Comparison of ENCODE assay signal across 14 mouse cellular contexts in genomic region chr3:34150036-34150435, GRCm38 (mm10).
DNase-seq lines count a peak whose midpoint lies in the region; ATAC-seq and TF ChIP-seq lines count a peak whose summit lies in the region.
"Had no signal": no experiment of that assay in that cellular context is flagged by ENCODE, and none has a peak within 500 bp of the region (broad histone marks: within the 10 kb centered on the region; RNA-seq: fewer than 3 reads in every experiment).

No protein-coding gene starts in this region.

- H3K9ac ChIP-seq in forebrain, embryonic 14.5 days (ENCODE audit: low read length): no peak overlapping the region
- H3K9ac ChIP-seq: limb, embryonic 12.5 days had no signal

- ATAC-seq in forebrain, embryonic 14.5 days: peak; percentile 15; the same call in 1 of the 2 replicates
- no peak for ATAC-seq in erythroid progenitor cell, adult 5-6 weeks (replicated peaks; ENCODE audit: low FRiP score, poor library complexity, severe bottlenecking)

- intact Hi-C loops in left cerebral cortex, adult 2 months (cut with DNase I): no loop called here

- H3K9me3 ChIP-seq in forebrain, embryonic 14.5 days (replicated peaks; ENCODE audit: control insufficient read depth, low read length): no peaks in the 10 kb centered on the region
- no peaks in the 10 kb centered on the region for H3K9me3 ChIP-seq in forebrain, embryonic 10.5 days
- peaks cover 6% of the 10 kb centered on the region; the same call in 1 of the 2 replicates for H3K9me3 ChIP-seq in E14TG2a.4 (ENCODE audit: low read length)
- H3K9me3 ChIP-seq: limb, embryonic 12.5 days had no signal

- 61% methylated on average over 2 of the region's 2 CpGs for WGBS in forebrain, embryonic 14.5 days
- 60% methylated on average over 2 of the region's 2 CpGs for whole genome bisulfite sequencing in forebrain, embryonic 10.5 days

- no peak overlapping the region for H3K4me2 ChIP-seq in forebrain, embryonic 14.5 days (ENCODE audit: low read length)
- H3K4me2 ChIP-seq: limb, embryonic 12.5 days had no signal

- no peak for TF ChIP-seq POLR2A in cortical plate, adult 2 months (IDR thresholded peaks at IDR 0.05; ENCODE audit: extremely low read depth, insufficient read depth, low read length)

- H3K4me1 ChIP-seq in forebrain, embryonic 14.5 days (ENCODE audit: control insufficient read depth, insufficient read depth, low read length): no peaks in the 10 kb centered on the region
- H3K4me1 ChIP-seq in forebrain, embryonic 10.5 days: peaks cover 8% of the 10 kb centered on the region
- H3K4me1 ChIP-seq in E14TG2a.4 (replicated peaks; ENCODE audit: low read depth, low read length): 0 out of 2 replicates have a peak, but pooled peaks cover 3% of the 10 kb centered on the region
- H3K4me1 ChIP-seq in cortical plate, adult 2 months (ENCODE audit: control insufficient read depth, insufficient read depth, low read length): 0 out of 2 replicates have a peak, but pooled peaks cover 2% of the 10 kb centered on the region
- H3K4me1 ChIP-seq: limb, embryonic 12.5 days had no signal

- H3K27ac ChIP-seq in forebrain, embryonic 14.5 days (ENCODE audit: low read depth, low read length): no peak overlapping the region
- no peak overlapping the region for H3K27ac ChIP-seq in forebrain, embryonic 10.5 days
- H3K27ac ChIP-seq in left cerebral cortex, adult 2 months: no peak overlapping the region
- H3K27ac ChIP-seq in cortical plate, adult 2 months (ENCODE audit: insufficient read depth, low read length): no peak overlapping the region
- H3K27ac ChIP-seq: limb, embryonic 12.5 days had no signal

- no peak overlapping the region for H3K4me3 ChIP-seq in forebrain, embryonic 14.5 days (ENCODE audit: low read depth, low read length)
- no peak overlapping the region for H3K4me3 ChIP-seq in forebrain, embryonic 10.5 days
- H3K4me3 ChIP-seq in left cerebral cortex, adult 2 months: no peak overlapping the region
- H3K4me3 ChIP-seq in E14TG2a.4 (replicated peaks; ENCODE audit: low read length): no peak overlapping the region
- no peak overlapping the region for H3K4me3 ChIP-seq in cortical plate, adult 2 months (ENCODE audit: insufficient read depth, low read length)
- H3K4me3 ChIP-seq: limb, embryonic 12.5 days; myocyte had no signal

- H3K27me3 ChIP-seq in forebrain, embryonic 14.5 days (replicated peaks; ENCODE audit: control insufficient read depth, insufficient read depth, low read length): no peaks in the 10 kb centered on the region
- H3K27me3 ChIP-seq in forebrain, embryonic 10.5 days (ENCODE audit: poor library complexity, severe bottlenecking): no peaks in the 10 kb centered on the region
- no peaks in the 10 kb centered on the region for H3K27me3 ChIP-seq in E14TG2a.4 (ENCODE audit: insufficient read depth, low read length)

- peak; percentile 45 for DNase-seq in forebrain, embryonic 14.5 days (ENCODE audit: low spot score)
- no peak for DNase-seq in forebrain, embryonic 10.5 days (ENCODE audit: extremely low spot score, low spot score)
- DNase-seq in left cerebral cortex, adult 2 months (ENCODE audit: extremely low spot score in 1 of 2, low spot score in 2 of 2): no peak
- no peak for DNase-seq in left cerebral cortex, adult 11 months (ENCODE audit: low spot score)
- no peak for DNase-seq in spleen, adult 18-20 months
- DNase-seq: adrenal gland, adult 8-10 months; cerebellum, adult 18-20 months; gastrocnemius, postnatal 10 days; lung, postnatal 10 days had no signal

- H3K36me3 ChIP-seq in forebrain, embryonic 14.5 days (ENCODE audit: control insufficient read depth, insufficient read depth, low read length): no peaks in the 10 kb centered on the region
- no peaks in the 10 kb centered on the region for H3K36me3 ChIP-seq in forebrain, embryonic 10.5 days (replicated peaks)
- no peaks in the 10 kb centered on the region for H3K36me3 ChIP-seq in E14TG2a.4 (ENCODE audit: insufficient read depth, low read length)
- H3K36me3 ChIP-seq: limb, embryonic 12.5 days had no signal

- TF ChIP-seq CTCF in left cerebral cortex, adult 2 months (IDR thresholded peaks at IDR 0.05): peak; percentile 15
- TF ChIP-seq CTCF in E14TG2a.4 (conservative IDR thresholded peaks at IDR 0.05; ENCODE audit: low read length): peak; percentile 34
- 0 out of 2 replicates have a peak, but pooled peaks have one; percentile 20 for TF ChIP-seq CTCF in cortical plate, adult 2 months (IDR thresholded peaks at IDR 0.05; ENCODE audit: extremely low read depth, insufficient read depth, low read length)
